Mouse (Mus musculus) lung, adult 2 months (tissue): Measurements from ENCODE around the gene Aoc1.

Experiments
- CTCF ChIP-seq: fragments of 200-500 bp; IDR thresholded peaks from 2 replicates; pipeline ENCODE4 v1.5.1; 2011; ENCODE audit warnings: mild to moderate bottlenecking, low read length, control low read depth; ENCODE audit not compliant: insufficient read depth
- POLR2A ChIP-seq: fragments of 200-500 bp; IDR thresholded peaks from 2 replicates; pipeline ENCODE4 v1.6.1; 2011; ENCODE audit warnings: low read depth, mild to moderate bottlenecking, control low read depth, low read length, borderline replicate concordance; ENCODE audit errors: extremely low read depth

- TF ChIP-seq CTCF: no peak
- TF ChIP-seq POLR2A: no peak
These were observed 32.2 kb upstream of the Aoc1 start, which contains the start of gene Tmem176a for GRCm38 (mm10) chr6:48840371-48840969.
